Mouse (Mus musculus) myocyte (in vitro differentiated cells): Measurements from ENCODE around the gene Gm3880.

Experiments used
- CEBPB ChIP-seq: IDR thresholded peaks from 2 replicates; pipeline ENCODE4 v1.6.1; 2011; ENCODE audit warnings: mild to moderate bottlenecking, moderate library complexity; ENCODE audit not compliant: poor library complexity, insufficient read depth, severe bottlenecking
- POLR2A ChIP-seq: IDR thresholded peaks from one replicate; pipeline ENCODE4 v1.6.1; 2011; ENCODE audit warnings: low read depth, mild to moderate bottlenecking, control low read depth, moderate library complexity; ENCODE audit not compliant: insufficient read length
- POLR2AphosphoS2 ChIP-seq: IDR thresholded peaks from one replicate; pipeline ENCODE4 v1.6.1; 2011; ENCODE audit warnings: low read depth, control low read depth; ENCODE audit not compliant: insufficient read length
- REST ChIP-seq: IDR thresholded peaks from one replicate; pipeline ENCODE4 v1.6.1; 2011; ENCODE audit warnings: mild to moderate bottlenecking, control low read depth, moderate library complexity; ENCODE audit not compliant: insufficient read depth, insufficient read length
- SRF ChIP-seq: IDR thresholded peaks from one replicate; pipeline ENCODE4 v1.6.1; 2011; ENCODE audit warnings: low read depth; ENCODE audit not compliant: control insufficient read depth, insufficient read length
- TCF3 ChIP-seq: IDR thresholded peaks from one replicate; pipeline ENCODE4 v1.6.1; 2011; ENCODE audit warnings: low read depth, control low read depth; ENCODE audit not compliant: insufficient read length

DNA sequence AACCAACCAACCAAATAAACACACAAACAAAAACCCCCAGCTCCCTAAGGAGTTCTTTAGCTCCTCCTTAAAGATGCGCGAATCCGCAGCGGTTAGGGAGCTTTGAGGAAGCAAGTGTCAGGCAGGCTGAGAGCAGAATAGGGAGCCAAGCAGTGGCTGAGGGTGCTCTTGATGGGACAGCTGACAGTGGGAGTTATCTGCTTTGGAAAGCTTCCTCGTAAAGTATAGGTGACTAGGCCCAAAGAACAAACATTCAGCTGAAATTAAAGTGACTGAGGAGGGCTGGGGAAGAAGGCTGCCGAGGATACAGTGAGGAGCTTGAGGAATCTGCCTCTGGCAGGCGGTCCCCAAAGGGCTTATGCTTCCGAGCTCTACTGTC lies 42.2 kb downstream of the Gm3880 start:
- TF ChIP-seq SRF: no peak
- TF ChIP-seq POLR2A: no peak
- TF ChIP-seq REST: no peak
- TF ChIP-seq POLR2AphosphoS2: no peak
- TF ChIP-seq CEBPB: no peak
- TF ChIP-seq TCF3: no peak
